ENCODE assay signal across 10 mouse cellular contexts in the genomic region with DNA sequence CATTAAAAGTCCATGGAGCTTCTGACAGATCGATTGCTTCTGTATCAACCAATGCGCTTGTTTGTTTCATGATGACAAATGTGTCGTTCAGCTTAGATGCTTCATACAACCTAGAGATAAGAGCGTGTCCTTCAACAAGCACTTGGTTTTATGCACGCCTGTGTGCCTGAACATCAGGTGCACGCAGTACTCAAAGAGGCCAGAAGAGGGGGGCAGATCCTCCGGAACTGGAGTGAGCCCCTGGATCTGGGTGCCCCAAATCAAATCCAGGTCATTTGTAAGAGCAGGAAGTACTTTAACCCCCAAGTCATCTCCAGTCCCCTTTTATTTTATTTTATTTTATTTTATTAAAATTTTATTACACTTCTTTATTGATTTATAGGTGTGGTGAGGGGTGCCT.
A peak's percentile ranks its signal among the peaks of the same experiment; 100 is the strongest.
DNase-seq lines count a peak whose midpoint lies in the region; ATAC-seq and TF ChIP-seq lines count a peak whose summit lies in the region.
"Had no signal": no experiment of that assay in that cellular context is flagged by ENCODE, and none has a peak within 500 bp of the region (broad histone marks: within the 10 kb centered on the region; RNA-seq: fewer than 3 reads in every experiment).

No protein-coding gene starts in this region.

- no peak overlapping the region for H3K4me2 ChIP-seq in heart, postnatal 0 days (ENCODE audit: low read depth, low read length)
- no peak overlapping the region for H3K4me2 ChIP-seq in heart, embryonic 11.5 days
- no peak overlapping the region for H3K4me2 ChIP-seq in midbrain, postnatal 0 days (ENCODE audit: low read depth, low read length, poor library complexity, severe bottlenecking)
- H3K4me2 ChIP-seq in midbrain, embryonic 13.5 days (replicated peaks): no peak overlapping the region
- H3K4me2 ChIP-seq: neural tube, embryonic 13.5 days had no signal

- intact Hi-C loops in left cerebral cortex, postnatal 14 days (cut with DNase I): no loop called here

- no peaks in the 10 kb centered on the region for H3K4me1 ChIP-seq in heart, postnatal 0 days (ENCODE audit: control insufficient read depth, insufficient read depth)
- H3K4me1 ChIP-seq in heart, embryonic 11.5 days (ENCODE audit: control insufficient read depth, insufficient read depth, low read length): no peaks in the 10 kb centered on the region
- H3K4me1 ChIP-seq in midbrain, postnatal 0 days (ENCODE audit: insufficient read depth, low read length): no peaks in the 10 kb centered on the region
- no peaks in the 10 kb centered on the region for H3K4me1 ChIP-seq in midbrain, embryonic 13.5 days (replicated peaks)
- H3K4me1 ChIP-seq: neural tube, embryonic 13.5 days had no signal

- no peaks in the 10 kb centered on the region for H3K27me3 ChIP-seq in heart, postnatal 0 days (ENCODE audit: control insufficient read depth, insufficient read depth, low read length)
- peaks cover 2% of the 10 kb centered on the region; the same call in 1 of the 2 replicates for H3K27me3 ChIP-seq in heart, embryonic 11.5 days (ENCODE audit: control insufficient read depth, insufficient read depth, low read length)
- no peaks in the 10 kb centered on the region for H3K27me3 ChIP-seq in midbrain, postnatal 0 days (ENCODE audit: insufficient read depth, low read length)
- H3K27me3 ChIP-seq in midbrain, embryonic 13.5 days: no peaks in the 10 kb centered on the region
- H3K27me3 ChIP-seq: neural tube, embryonic 13.5 days had no signal

- H3K27ac ChIP-seq in heart, postnatal 0 days (ENCODE audit: low read depth): no peak overlapping the region
- H3K27ac ChIP-seq in heart, embryonic 11.5 days (ENCODE audit: low read depth, low read length): no peak overlapping the region
- no peak overlapping the region for H3K27ac ChIP-seq in midbrain, postnatal 0 days (ENCODE audit: low read depth, low read length)
- H3K27ac ChIP-seq in midbrain, embryonic 13.5 days: no peak overlapping the region
- H3K27ac ChIP-seq: neural tube, embryonic 13.5 days had no signal

- H3K9ac ChIP-seq in heart, postnatal 0 days (replicated peaks; ENCODE audit: low read depth, low read length): no peak overlapping the region
- no peak overlapping the region for H3K9ac ChIP-seq in heart, embryonic 11.5 days (ENCODE audit: low read depth, low read length)
- no peak overlapping the region for H3K9ac ChIP-seq in midbrain, postnatal 0 days (replicated peaks; ENCODE audit: low read length, poor library complexity, severe bottlenecking)
- H3K9ac ChIP-seq in midbrain, embryonic 13.5 days (replicated peaks): no peak overlapping the region
- H3K9ac ChIP-seq: neural tube, embryonic 13.5 days had no signal

- DNase-seq in heart, postnatal 0 days (ENCODE audit: low spot score): no peak
- DNase-seq in midbrain, postnatal 0 days (ENCODE audit: low spot score): no peak
- DNase-seq in adrenal gland, postnatal 36 days: peak; percentile 44 to 51
- DNase-seq in retina, postnatal 1 day: peak; percentile 14
- no peak for DNase-seq in left cerebral cortex, postnatal 14 days (ENCODE audit: low spot score in 2 of 2)
- DNase-seq in spleen, postnatal 14 days (ENCODE audit: low spot score in 2 of 2): no peak

- no peaks in the 10 kb centered on the region for H3K9me3 ChIP-seq in heart, postnatal 0 days (replicated peaks; ENCODE audit: control insufficient read depth, low read length)
- no peaks in the 10 kb centered on the region for H3K9me3 ChIP-seq in heart, embryonic 11.5 days (replicated peaks; ENCODE audit: control insufficient read depth, low read length)
- no peaks in the 10 kb centered on the region for H3K9me3 ChIP-seq in midbrain, postnatal 0 days (ENCODE audit: low read length)
- no peaks in the 10 kb centered on the region for H3K9me3 ChIP-seq in midbrain, embryonic 13.5 days
- H3K9me3 ChIP-seq: neural tube, embryonic 13.5 days had no signal

- peak; percentile 26; the same call in 1 of the 2 replicates for TF ChIP-seq CTCF in heart, postnatal 0 days (IDR thresholded peaks at IDR 0.05; ENCODE audit: low read depth)
- TF ChIP-seq CTCF in midbrain, postnatal 0 days (IDR thresholded peaks at IDR 0.05): peak; percentile 34; the same call in 1 of the 2 replicates

- no peak for TF ChIP-seq EP300 in heart, postnatal 0 days (IDR thresholded peaks at IDR 0.05; ENCODE audit: low read depth)

- H3K36me3 ChIP-seq in heart, postnatal 0 days (replicated peaks; ENCODE audit: control insufficient read depth, insufficient read depth, low read length): 0 out of 2 replicates have a peak, but pooled peaks cover 11% of the 10 kb centered on the region
- no peaks in the 10 kb centered on the region for H3K36me3 ChIP-seq in heart, embryonic 11.5 days (ENCODE audit: control insufficient read depth, insufficient read depth, low read length)
- no peaks in the 10 kb centered on the region for H3K36me3 ChIP-seq in midbrain, postnatal 0 days (ENCODE audit: insufficient read depth, low read length)
- no peaks in the 10 kb centered on the region for H3K36me3 ChIP-seq in midbrain, embryonic 13.5 days
- H3K36me3 ChIP-seq: neural tube, embryonic 13.5 days had no signal

- ATAC-seq in heart, postnatal 0 days (ENCODE audit: insufficient read depth, low read depth): no peak
- no peak for ATAC-seq in heart, embryonic 11.5 days (replicated peaks; ENCODE audit: insufficient number of reproducible peaks, low FRiP score, low TSS enrichment)
- no peak for ATAC-seq in midbrain, postnatal 0 days (ENCODE audit: low FRiP score)
- ATAC-seq in midbrain, embryonic 13.5 days: no peak

- 68% methylated on average over 7 of the region's 7 CpGs for WGBS in heart, postnatal 0 days
- WGBS in heart, embryonic 11.5 days (ENCODE audit: insufficient replicate concordance): 62% methylated on average over 7 of the region's 7 CpGs
- WGBS in midbrain, postnatal 0 days: 74% methylated on average over 7 of the region's 7 CpGs
- WGBS in midbrain, embryonic 13.5 days: 70% methylated on average over 7 of the region's 7 CpGs

- no peak overlapping the region for H3K4me3 ChIP-seq in heart, postnatal 0 days (ENCODE audit: low read depth, low read length)
- no peak overlapping the region for H3K4me3 ChIP-seq in heart, embryonic 11.5 days (ENCODE audit: low read depth, low read length)
- no peak overlapping the region for H3K4me3 ChIP-seq in midbrain, postnatal 0 days (ENCODE audit: low read depth, low read length)
- H3K4me3 ChIP-seq in midbrain, embryonic 13.5 days (replicated peaks): no peak overlapping the region
- H3K4me3 ChIP-seq: erythroblast, embryonic 14.5 days; neural tube, embryonic 13.5 days had no signal

Comparison
In these comparisons a context has a peak if more than half of its experiments do, and no peak if none do; other contexts are left out.
1. DNase-seq: peak in adrenal gland, postnatal 36 days (2 of 2) and retina, postnatal 1 day (single experiment); none in heart, postnatal 0 days (single experiment), midbrain, postnatal 0 days (single experiment), left cerebral cortex, postnatal 14 days (0 of 2) and spleen, postnatal 14 days (0 of 2).